Mouse (Mus musculus): ENCODE data around the gene Eif2ak3. TPM values are rescaled to one million over a fixed set of nuclear protein-coding genes. Genes with fewer than 3 reads are reported as not detected.

Eif2ak3 gene
- polyA plus RNA-seq, 1 experiment from 2014 or later: 10.2 TPM

- no peak overlapping the region for H3K9ac ChIP-seq
- WGBS: 80% methylated on average over 2 of the region's 2 CpGs
- H3K27me3 ChIP-seq: no peaks in the 10 kb centered on the region
- no peak overlapping the region for H3K4me3 ChIP-seq
- no peaks in the 10 kb centered on the region for H3K4me1 ChIP-seq
- H3K27ac ChIP-seq: no peak overlapping the region
- H3K9me3 ChIP-seq: no peaks in the 10 kb centered on the region
- ATAC-seq (ENCODE audit: insufficient number of reproducible peaks, insufficient read depth, low FRiP score, low TSS enrichment, low read depth): no peak
- H3K4me2 ChIP-seq: no peak overlapping the region
- no peaks in the 10 kb centered on the region for H3K36me3 ChIP-seq
Measured at GRCm38 (mm10) chr6:70837297-70837696, 7.0 kb upstream of the Eif2ak3 start.

- no peak overlapping the region for H3K4me3 ChIP-seq
- H3K9me3 ChIP-seq: no peaks in the 10 kb centered on the region
- peaks cover 5% of the 10 kb centered on the region for H3K4me1 ChIP-seq
- H3K27ac ChIP-seq: no peak overlapping the region
- H3K36me3 ChIP-seq: no peaks in the 10 kb centered on the region
- no peak overlapping the region for H3K9ac ChIP-seq
- 37% methylated on average over 3 of the region's 3 CpGs for WGBS
- ATAC-seq (ENCODE audit: insufficient number of reproducible peaks, insufficient read depth, low FRiP score, low TSS enrichment, low read depth): no peak
- H3K27me3 ChIP-seq: no peaks in the 10 kb centered on the region
- H3K4me2 ChIP-seq: no peak overlapping the region
Measured at GRCm38 (mm10) chr6:70838532-70838931, 5.8 kb upstream of the Eif2ak3 start.

GRCm38 (mm10) chr6:70840281-70840680, 4.0 kb upstream of the Eif2ak3 start:
- no peak for ATAC-seq (ENCODE audit: insufficient number of reproducible peaks, insufficient read depth, low FRiP score, low TSS enrichment, low read depth)
- no peak overlapping the region for H3K4me3 ChIP-seq
- peaks cover 7% of the 10 kb centered on the region for H3K4me1 ChIP-seq
- H3K9me3 ChIP-seq: no peaks in the 10 kb centered on the region
- WGBS: 74% methylated on average over 5 of the region's 5 CpGs
- H3K36me3 ChIP-seq: no peaks in the 10 kb centered on the region
- H3K27ac ChIP-seq: no peak overlapping the region
- H3K27me3 ChIP-seq: no peaks in the 10 kb centered on the region
- H3K9ac ChIP-seq: no peak overlapping the region
- H3K4me2 ChIP-seq: no peak overlapping the region

- H3K9ac ChIP-seq: 0 out of 2 replicates have a peak overlapping the region, but pooled peaks have one; percentile 66
Measured at GRCm38 (mm10) chr6:70842991-70843390, 1.3 kb upstream of the Eif2ak3 start.

GRCm38 (mm10) chr6:70844896-70845646, 756 bp downstream of the Eif2ak3 start:
- Histone ChIP-seq H3K9me3 (no peaks in the 10 kb centered on the region), H3K27me3 (no peaks in the 10 kb centered on the region), H3K4me1 (peaks cover 28% of the 10 kb centered on the region), H3K9ac (peak overlapping the region; percentile 86), H3K4me2 (peak overlapping the region; percentile 68), H3K4me3 (peak overlapping the region; percentile 96), H3K36me3 (no peaks in the 10 kb centered on the region), H3K27ac (peak overlapping the region; percentile 89)
- no peak for ATAC-seq (ENCODE audit: insufficient number of reproducible peaks, insufficient read depth, low FRiP score, low TSS enrichment, low read depth)
- under 1% methylated on average over 38 of the region's 38 CpGs for WGBS

More at GRCm38 (mm10) chr6:70842991-70843390, 1.3 kb upstream of the Eif2ak3 start:
- no peak for ATAC-seq (ENCODE audit: insufficient number of reproducible peaks, insufficient read depth, low FRiP score, low TSS enrichment, low read depth)
- WGBS: 47% methylated on average over 5 of the region's 5 CpGs
- peak overlapping the region; percentile 83; the same call in 1 of the 2 replicates for H3K27ac ChIP-seq
- no peaks in the 10 kb centered on the region for H3K36me3 ChIP-seq
- peak overlapping the region; percentile 96 for H3K4me3 ChIP-seq
- peaks cover 28% of the 10 kb centered on the region for H3K4me1 ChIP-seq
- H3K9me3 ChIP-seq: no peaks in the 10 kb centered on the region
- H3K4me2 ChIP-seq: peak overlapping the region; percentile 67
- no peaks in the 10 kb centered on the region for H3K27me3 ChIP-seq

- WGBS: 17% methylated on average over 3 of the region's 3 CpGs
Measured at GRCm38 (mm10) chr6:70847386-70847785, 3.1 kb downstream of the Eif2ak3 start.

GRCm38 (mm10) chr6:70853371-70853770, 9.1 kb downstream of the Eif2ak3 start:
- Histone ChIP-seq H3K36me3 (peaks cover 4% of the 10 kb centered on the region; the same call in 1 of the 2 replicates), H3K4me3 (no peak overlapping the region), H3K9ac (no peak overlapping the region), H3K27me3 (no peaks in the 10 kb centered on the region), H3K4me1 (no peaks in the 10 kb centered on the region), H3K9me3 (no peaks in the 10 kb centered on the region), H3K27ac (no peak overlapping the region), H3K4me2 (no peak overlapping the region)
- WGBS: 76% methylated on average over 4 of the region's 4 CpGs
- ATAC-seq (ENCODE audit: insufficient number of reproducible peaks, insufficient read depth, low FRiP score, low TSS enrichment, low read depth): no peak

More at GRCm38 (mm10) chr6:70847386-70847785, 3.1 kb downstream of the Eif2ak3 start:
- H3K4me2 ChIP-seq: peak overlapping the region; percentile 37
- H3K9ac ChIP-seq: 0 out of 2 replicates have a peak overlapping the region, but pooled peaks have one; percentile 49
- peaks cover 28% of the 10 kb centered on the region for H3K4me1 ChIP-seq
- no peaks in the 10 kb centered on the region for H3K36me3 ChIP-seq
- H3K27ac ChIP-seq: no peak overlapping the region
- ATAC-seq (ENCODE audit: insufficient number of reproducible peaks, insufficient read depth, low FRiP score, low TSS enrichment, low read depth): no peak
- H3K9me3 ChIP-seq: no peaks in the 10 kb centered on the region
- 0 out of 2 replicates have a peak overlapping the region, but pooled peaks have one; percentile 1 for H3K4me3 ChIP-seq
- no peaks in the 10 kb centered on the region for H3K27me3 ChIP-seq

- WGBS: 87% methylated on average over 13 of the region's 13 CpGs
- Histone ChIP-seq H3K27me3 (no peaks in the 10 kb centered on the region), H3K27ac (no peak overlapping the region), H3K4me3 (no peak overlapping the region), H3K4me2 (no peak overlapping the region), H3K36me3 (peaks cover 19% of the 10 kb centered on the region), H3K9me3 (no peaks in the 10 kb centered on the region), H3K4me1 (no peaks in the 10 kb centered on the region), H3K9ac (no peak overlapping the region)
- no peak for ATAC-seq (ENCODE audit: insufficient number of reproducible peaks, insufficient read depth, low FRiP score, low TSS enrichment, low read depth)
Measured at GRCm38 (mm10) chr6:70855529-70856309, 11.4 kb downstream of the Eif2ak3 start.

- no peaks in the 10 kb centered on the region for H3K9me3 ChIP-seq
- H3K27ac ChIP-seq: no peak overlapping the region
- H3K27me3 ChIP-seq: no peaks in the 10 kb centered on the region
- H3K4me1 ChIP-seq: no peaks in the 10 kb centered on the region
- no peak overlapping the region for H3K4me3 ChIP-seq
- no peak for ATAC-seq (ENCODE audit: insufficient number of reproducible peaks, insufficient read depth, low FRiP score, low TSS enrichment, low read depth)
- H3K9ac ChIP-seq: no peak overlapping the region
- H3K4me2 ChIP-seq: no peak overlapping the region
- WGBS: 81% methylated on average over 7 of the region's 7 CpGs
- peaks cover 19% of the 10 kb centered on the region for H3K36me3 ChIP-seq
Measured at GRCm38 (mm10) chr6:70862726-70863125, 18.4 kb downstream of the Eif2ak3 start.

- ATAC-seq (ENCODE audit: insufficient number of reproducible peaks, insufficient read depth, low FRiP score, low TSS enrichment, low read depth): no peak
- no peaks in the 10 kb centered on the region for H3K4me1 ChIP-seq
- H3K9ac ChIP-seq: no peak overlapping the region
- H3K4me3 ChIP-seq: no peak overlapping the region
- no peaks in the 10 kb centered on the region for H3K27me3 ChIP-seq
- H3K9me3 ChIP-seq: no peaks in the 10 kb centered on the region
- 91% methylated on average over 6 of the region's 6 CpGs for WGBS
- peaks cover 10% of the 10 kb centered on the region for H3K36me3 ChIP-seq
- H3K27ac ChIP-seq: no peak overlapping the region
- no peak overlapping the region for H3K4me2 ChIP-seq
Measured at GRCm38 (mm10) chr6:70864285-70864684, 20.0 kb downstream of the Eif2ak3 start.

- H3K4me2 ChIP-seq: no peak overlapping the region
- 77% methylated on average over 5 of the region's 5 CpGs for WGBS
- H3K9ac ChIP-seq: no peak overlapping the region
- H3K27ac ChIP-seq: no peak overlapping the region
- H3K27me3 ChIP-seq: no peaks in the 10 kb centered on the region
- H3K36me3 ChIP-seq: no peaks in the 10 kb centered on the region
- H3K4me1 ChIP-seq: no peaks in the 10 kb centered on the region; the same call in 1 of the 2 replicates
- H3K4me3 ChIP-seq: no peak overlapping the region
- no peaks in the 10 kb centered on the region for H3K9me3 ChIP-seq
- no peak for ATAC-seq (ENCODE audit: insufficient number of reproducible peaks, insufficient read depth, low FRiP score, low TSS enrichment, low read depth)
Measured at GRCm38 (mm10) chr6:70866761-70867160, 22.4 kb downstream of the Eif2ak3 start.

Measured in embryonic facial prominence, embryonic 13.5 days (tissue).